Mouse (Mus musculus): ENCODE data around the gene Inhbe. TPM values are rescaled to one million over a fixed set of nuclear protein-coding genes. Genes with fewer than 3 reads are reported as not detected.

The Inhbe gene
- polyA plus RNA-seq, 1 experiment from 2014 or later: not detected

GRCm38 (mm10) chr10:127350594-127351284 lies 3.5 kb downstream of the Inhbe start:
- Histone ChIP-seq H3K4me2 (ENCODE audit: low read length) (peak overlapping the region; percentile 40; the same call in 1 of the 2 replicates), H3K27ac (ENCODE audit: low read length) (no peak overlapping the region), H3K9me3 (ENCODE audit: control insufficient read depth, low read length) (no peaks in the 10 kb centered on the region), H3K27me3 (replicated peaks; ENCODE audit: control insufficient read depth, insufficient read depth, low read length) (no peaks in the 10 kb centered on the region; the same call in 1 of the 2 replicates), H3K36me3 (ENCODE audit: control insufficient read depth, insufficient read depth) (no peaks in the 10 kb centered on the region), H3K4me3 (replicated peaks; ENCODE audit: low read length) (peak overlapping the region; percentile 21; the same call in 1 of the 2 replicates), H3K4me1 (replicated peaks; ENCODE audit: control insufficient read depth, insufficient read depth, low read length) (no peaks in the 10 kb centered on the region), H3K9ac (replicated peaks; ENCODE audit: low read depth, low read length) (0 out of 2 replicates have a peak overlapping the region, but pooled peaks have one; percentile 12)
- 12% methylated on average over 24 of the region's 24 CpGs for WGBS
- ATAC-seq: peak; percentile 67

- H3K36me3 ChIP-seq (ENCODE audit: control insufficient read depth, insufficient read depth): no peaks in the 10 kb centered on the region
- no peak overlapping the region for H3K27ac ChIP-seq (ENCODE audit: low read length)
- H3K4me1 ChIP-seq (replicated peaks; ENCODE audit: control insufficient read depth, insufficient read depth, low read length): no peaks in the 10 kb centered on the region
- ATAC-seq: 0 out of 2 replicates have a peak, but pooled peaks have one; percentile 26
- H3K9me3 ChIP-seq (ENCODE audit: control insufficient read depth, low read length): no peaks in the 10 kb centered on the region
- no peak overlapping the region for H3K9ac ChIP-seq (replicated peaks; ENCODE audit: low read depth, low read length)
- no peak overlapping the region for H3K4me3 ChIP-seq (replicated peaks; ENCODE audit: low read length)
- 81% methylated on average over 8 of the region's 8 CpGs for WGBS
- H3K27me3 ChIP-seq (replicated peaks; ENCODE audit: control insufficient read depth, insufficient read depth, low read length): no peaks in the 10 kb centered on the region; the same call in 1 of the 2 replicates
- no peak overlapping the region for H3K4me2 ChIP-seq (ENCODE audit: low read length)
These were observed 4.4 kb downstream of the Inhbe start for GRCm38 (mm10) chr10:127349810-127350209.

GRCm38 (mm10) chr10:127348957-127349356 lies 5.3 kb downstream of the Inhbe start:
- no peak overlapping the region for H3K4me2 ChIP-seq (ENCODE audit: low read length)
- no peaks in the 10 kb centered on the region for H3K9me3 ChIP-seq (ENCODE audit: control insufficient read depth, low read length)
- H3K27me3 ChIP-seq (replicated peaks; ENCODE audit: control insufficient read depth, insufficient read depth, low read length): no peaks in the 10 kb centered on the region; the same call in 1 of the 2 replicates
- no peak overlapping the region for H3K4me3 ChIP-seq (replicated peaks; ENCODE audit: low read length)
- H3K9ac ChIP-seq (replicated peaks; ENCODE audit: low read depth, low read length): no peak overlapping the region
- 74% methylated on average over 4 of the region's 4 CpGs for WGBS
- H3K27ac ChIP-seq (ENCODE audit: low read length): no peak overlapping the region
- ATAC-seq: no peak
- H3K36me3 ChIP-seq (ENCODE audit: control insufficient read depth, insufficient read depth): no peaks in the 10 kb centered on the region
- no peaks in the 10 kb centered on the region for H3K4me1 ChIP-seq (replicated peaks; ENCODE audit: control insufficient read depth, insufficient read depth, low read length)

GRCm38 (mm10) chr10:127346173-127346572 lies 8.0 kb downstream of the Inhbe start:
- H3K4me3 ChIP-seq (replicated peaks; ENCODE audit: low read length): no peak overlapping the region
- WGBS: 75% methylated on average over 3 of the region's 3 CpGs
- no peak overlapping the region for H3K9ac ChIP-seq (replicated peaks; ENCODE audit: low read depth, low read length)

GRCm38 (mm10) chr10:127343029-127343428 lies 11.2 kb downstream of the Inhbe start:
- H3K27me3 ChIP-seq (replicated peaks; ENCODE audit: control insufficient read depth, insufficient read depth, low read length): peaks cover 22% of the 10 kb centered on the region
- H3K9ac ChIP-seq (replicated peaks; ENCODE audit: low read depth, low read length): no peak overlapping the region
- no peak overlapping the region for H3K4me3 ChIP-seq (replicated peaks; ENCODE audit: low read length)
- H3K4me2 ChIP-seq (ENCODE audit: low read length): no peak overlapping the region
- H3K4me1 ChIP-seq (replicated peaks; ENCODE audit: control insufficient read depth, insufficient read depth, low read length): peaks cover 39% of the 10 kb centered on the region
- no peak for ATAC-seq
- H3K9me3 ChIP-seq (ENCODE audit: control insufficient read depth, low read length): no peaks in the 10 kb centered on the region
- 66% methylated on average over 3 of the region's 3 CpGs for WGBS
- no peaks in the 10 kb centered on the region for H3K36me3 ChIP-seq (ENCODE audit: control insufficient read depth, insufficient read depth)
- H3K27ac ChIP-seq (ENCODE audit: low read length): no peak overlapping the region

More at GRCm38 (mm10) chr10:127346173-127346572, 8.0 kb downstream of the Inhbe start:
- no peak overlapping the region for H3K4me2 ChIP-seq (ENCODE audit: low read length)
- ATAC-seq: no peak
- peaks cover 11% of the 10 kb centered on the region for H3K27me3 ChIP-seq (replicated peaks; ENCODE audit: control insufficient read depth, insufficient read depth, low read length)
- H3K4me1 ChIP-seq (replicated peaks; ENCODE audit: control insufficient read depth, insufficient read depth, low read length): peaks cover 14% of the 10 kb centered on the region
- H3K27ac ChIP-seq (ENCODE audit: low read length): no peak overlapping the region
- no peaks in the 10 kb centered on the region for H3K9me3 ChIP-seq (ENCODE audit: control insufficient read depth, low read length)
- H3K36me3 ChIP-seq (ENCODE audit: control insufficient read depth, insufficient read depth): no peaks in the 10 kb centered on the region

- no peaks in the 10 kb centered on the region for H3K36me3 ChIP-seq (ENCODE audit: control insufficient read depth, insufficient read depth)
- no peaks in the 10 kb centered on the region for H3K9me3 ChIP-seq (ENCODE audit: control insufficient read depth, low read length)
- H3K9ac ChIP-seq (replicated peaks; ENCODE audit: low read depth, low read length): 0 out of 2 replicates have a peak within 1 kb of the TSS, but pooled peaks have one; percentile 17
- peak within 1 kb of the TSS; percentile 34 for H3K4me3 ChIP-seq (replicated peaks; ENCODE audit: low read length)
- peak; percentile 38; the same call in 1 of the 2 replicates for ATAC-seq
- H3K4me1 ChIP-seq (replicated peaks; ENCODE audit: control insufficient read depth, insufficient read depth, low read length): peaks cover 39% of the 10 kb centered on the region
- H3K27me3 ChIP-seq (replicated peaks; ENCODE audit: control insufficient read depth, insufficient read depth, low read length): peaks cover 22% of the 10 kb centered on the region
- WGBS: under 1% methylated on average over 29 of the region's 29 CpGs
- H3K4me2 ChIP-seq (ENCODE audit: low read length): peak within 1 kb of the TSS; percentile 51
- H3K27ac ChIP-seq (ENCODE audit: low read length): no peak within 1 kb of the TSS
These were observed 12.1 kb downstream of the Inhbe start, which contains the start of gene Gli1 for GRCm38 (mm10) chr10:127341891-127342639. Gene Gli1, minus strand, starts transcription at chr10:127341974.

GRCm38 (mm10) chr10:127341360-127341690 lies 12.9 kb downstream of the Inhbe start:
- peak overlapping the region; percentile 51 for H3K4me2 ChIP-seq (ENCODE audit: low read length)
- no peaks in the 10 kb centered on the region for H3K36me3 ChIP-seq (ENCODE audit: control insufficient read depth, insufficient read depth)
- peaks cover 39% of the 10 kb centered on the region for H3K4me1 ChIP-seq (replicated peaks; ENCODE audit: control insufficient read depth, insufficient read depth, low read length)
- 0% methylated on average over 9 of the region's 11 CpGs for WGBS
- H3K27me3 ChIP-seq (replicated peaks; ENCODE audit: control insufficient read depth, insufficient read depth, low read length): peaks cover 22% of the 10 kb centered on the region
- H3K27ac ChIP-seq (ENCODE audit: low read length): no peak overlapping the region
- H3K9ac ChIP-seq (replicated peaks; ENCODE audit: low read depth, low read length): no peak overlapping the region
- H3K9me3 ChIP-seq (ENCODE audit: control insufficient read depth, low read length): no peaks in the 10 kb centered on the region
- no peak for ATAC-seq
- H3K4me3 ChIP-seq (replicated peaks; ENCODE audit: low read length): peak overlapping the region; percentile 34

- 0 out of 2 replicates have a peak overlapping the region, but pooled peaks have one; percentile 17 for H3K9ac ChIP-seq (replicated peaks; ENCODE audit: low read depth, low read length)
- peaks cover 39% of the 10 kb centered on the region for H3K4me1 ChIP-seq (replicated peaks; ENCODE audit: control insufficient read depth, insufficient read depth, low read length)
- H3K4me2 ChIP-seq (ENCODE audit: low read length): peak overlapping the region; percentile 54
- H3K27me3 ChIP-seq (replicated peaks; ENCODE audit: control insufficient read depth, insufficient read depth, low read length): peaks cover 22% of the 10 kb centered on the region
- no peak overlapping the region for H3K27ac ChIP-seq (ENCODE audit: low read length)
- no peaks in the 10 kb centered on the region for H3K9me3 ChIP-seq (ENCODE audit: control insufficient read depth, low read length)
- no peak for ATAC-seq
- peak overlapping the region; percentile 34 for H3K4me3 ChIP-seq (replicated peaks; ENCODE audit: low read length)
- no peaks in the 10 kb centered on the region for H3K36me3 ChIP-seq (ENCODE audit: control insufficient read depth, insufficient read depth)
- WGBS: under 1% methylated on average over 27 of the region's 27 CpGs
These were observed 13.4 kb downstream of the Inhbe start for GRCm38 (mm10) chr10:127340577-127341359.
